Mouse (Mus musculus) brain, embryonic 18.5 days (tissue): ENCODE results near the gene Gli1.
"Not testable (repeated sequence)": the region's sequence is repeated elsewhere in the genome, so short reads cannot be mapped to it uniquely, and the experiment has no call there.

Source experiments
- DNase-seq: peaks from one replicate; pipeline ENCODE4 v3.0.0-alpha.2; 2012; ENCODE audit warnings: low read depth, low spot score

Gene Gli1

GRCm38 (mm10) chr10:127322669-127323068, 19.1 kb downstream of the Gli1 start:
- DNase-seq, result no peak

- DNase-seq, result no peak
Measured at GRCm38 (mm10) chr10:127322178-127322577, 19.6 kb downstream of the Gli1 start.

GRCm38 (mm10) chr10:127321621-127322020, 20.2 kb downstream of the Gli1 start, which contains the start of gene Arhgap9:
TSS of gene Arhgap9 (plus strand) at chr10:127321964.
- no peak for DNase-seq

- DNase-seq, result no peak
Measured at GRCm38 (mm10) chr10:127319969-127320368, 21.8 kb downstream of the Gli1 start.

GRCm38 (mm10) chr10:127318009-127318408, 23.8 kb downstream of the Gli1 start:
- no peak for DNase-seq

- no peak for DNase-seq
Measured at GRCm38 (mm10) chr10:127317277-127317676, 24.5 kb downstream of the Gli1 start.

GRCm38 (mm10) chr10:127314950-127315349, 26.8 kb downstream of the Gli1 start:
- not testable (repeated sequence) for DNase-seq

- DNase-seq, result not testable (repeated sequence)
Measured at GRCm38 (mm10) chr10:127313516-127313915, 28.3 kb downstream of the Gli1 start.

- no peak for DNase-seq
Measured at GRCm38 (mm10) chr10:127312858-127313257, 28.9 kb downstream of the Gli1 start.

- DNase-seq, result peak; percentile 40
Measured at GRCm38 (mm10) chr10:127312356-127312676, 29.5 kb downstream of the Gli1 start.

GRCm38 (mm10) chr10:127311476-127312355, 30.1 kb downstream of the Gli1 start, which contains the start of gene Mars:
TSS of gene Mars (minus strand) at chr10:127311786.
- DNase-seq, result peak; percentile 92

- no peak for DNase-seq
Measured at GRCm38 (mm10) chr10:127310523-127311475, 31.0 kb downstream of the Gli1 start.

GRCm38 (mm10) chr10:127309167-127309566, 32.6 kb downstream of the Gli1 start:
- DNase-seq, result not testable (repeated sequence)

GRCm38 (mm10) chr10:127303136-127303535, 38.6 kb downstream of the Gli1 start:
- DNase-seq, result no peak

- no peak for DNase-seq
Measured at GRCm38 (mm10) chr10:127300361-127300760, 41.4 kb downstream of the Gli1 start.

- no peak for DNase-seq
Measured at GRCm38 (mm10) chr10:127297015-127297871, 44.5 kb downstream of the Gli1 start.

- DNase-seq, result no peak
Measured at GRCm38 (mm10) chr10:127295986-127296794, 45.6 kb downstream of the Gli1 start.

- DNase-seq, result no peak
Measured at GRCm38 (mm10) chr10:127294895-127295510, 46.8 kb downstream of the Gli1 start.

GRCm38 (mm10) chr10:127293590-127294113, 48.1 kb downstream of the Gli1 start:
- DNase-seq, result no peak
